Comparison of ENCODE assay signal across 8 mouse cellular contexts in genomic region chrX:136244574-136245229, GRCm38 (mm10). TPM values are rescaled to one million over a fixed set of nuclear protein-coding genes. Genes with fewer than 3 reads are reported as not detected.
DNase-seq lines count a peak whose midpoint lies in the region; ATAC-seq lines count a peak whose summit lies in the region.

TSS of gene Tceal9 (plus strand) at chrX:136245079.

- peak; percentile 73 for DNase-seq in adipocyte (ENCODE audit: low spot score)
- DNase-seq in embryo, embryonic 10 days (ENCODE audit: low spot score), result peak; percentile 91
- peak; percentile 68 for DNase-seq in gastrocnemius, postnatal 14 days
- peak; percentile 51 to 80 for DNase-seq in left cerebral cortex, postnatal 10 days (ENCODE audit: extremely low spot score in 1 of 2, low spot score in 2 of 2)
- DNase-seq in right cerebral cortex, postnatal 25 days, result peak; percentile 66
- DNase-seq in urinary bladder, postnatal 4 days (ENCODE audit: low spot score in 2 of 2), result peak; percentile 66 to 75

- peak; percentile 89 for ATAC-seq in inflammation-experienced regulatory T-cells, adult 6 months
- peak; percentile 100 for ATAC-seq in megakaryocyte-erythroid progenitor cell, adult 5-6 weeks (replicated peaks; ENCODE audit: low FRiP score, low TSS enrichment, poor library complexity, severe bottlenecking)

- intact Hi-C loops in gastrocnemius, postnatal 14 days (cut with DNase I; ENCODE audit: low total_unique reads), result no loop called here
- intact Hi-C loops in left cerebral cortex, postnatal 10 days (cut with DNase I), result no loop called here

RNA-seq across cellular contexts. Expression of gene Tceal9, which starts in this region (rescaled TPM):
- total RNA-seq in gastrocnemius, postnatal 14 days (2021), result 10 to 100 TPM; 39.3 to 48.0 TPM
- polyA plus RNA-seq in inflammation-experienced regulatory T-cells, adult 6 months (2017; shearing (Covaris generic)), result 10 to 100 TPM; 59.1 to 92.8 (median 64.8) TPM
- total RNA-seq in left cerebral cortex, postnatal 10 days (2021), result 10 to 100 TPM; 98.1 to 98.8 TPM
- total RNA-seq in megakaryocyte-erythroid progenitor cell, adult 5-6 weeks (2014; fragmentation: Nextera tagmentation), result 86.2 and 117 TPM in 2 replicates
- total RNA-seq in megakaryocyte-erythroid progenitor cell, adult 5-6 weeks (2017), result 259 and 379 TPM in 2 replicates

Comparison
In these comparisons a context has a peak if more than half of its experiments do, and no peak if none do; other contexts are left out.
1. Peak in every context shown above with its lines: DNase-seq and ATAC-seq.